Mouse (Mus musculus) thymus, adult 2 months (tissue): ENCODE measurements around the gene Stk4. TPM values are rescaled to one million over a fixed set of nuclear protein-coding genes. Genes with fewer than 3 reads are reported as not detected.

Source experiments
- DNase-seq: peaks from one replicate; pipeline ENCODE4 v3.0.0; 2021
- H3K27ac ChIP-seq: fragments of 200-500 bp; 2 replicates; pipeline ENCODE4 v1.5.1; 2012; ENCODE audit warnings: low read length, control low read depth; ENCODE audit not compliant: control insufficient read depth, insufficient read depth
- H3K27me3 ChIP-seq: fragments of 200-500 bp; 2 replicates; pipeline ENCODE4 v1.6.1; 2012; ENCODE audit warnings: mild to moderate bottlenecking, low read length, moderate library complexity, mixed read lengths; ENCODE audit not compliant: control insufficient read depth, insufficient read depth
- H3K36me3 ChIP-seq: fragments of 200-500 bp; 2 replicates; pipeline ENCODE4 v1.6.1; 2012; ENCODE audit warnings: mild to moderate bottlenecking, low read length, moderate library complexity; ENCODE audit not compliant: control insufficient read depth, insufficient read depth
- H3K4me1 ChIP-seq: fragments of 200-500 bp; replicated peaks from 2 replicates; pipeline ENCODE4 v1.6.1; 2012; ENCODE audit warnings: low read length; ENCODE audit not compliant: control insufficient read depth, insufficient read depth
- H3K4me3 ChIP-seq: fragments of 200-500 bp; 2 replicates; pipeline ENCODE4 v1.5.1; 2012; ENCODE audit warnings: mild to moderate bottlenecking, low read length, control low read depth, moderate library complexity; ENCODE audit not compliant: control insufficient read depth, insufficient read depth
- CTCF ChIP-seq: fragments of 200-500 bp; IDR thresholded peaks from 2 replicates; pipeline ENCODE4 v1.5.1; 2012; ENCODE audit warnings: mild to moderate bottlenecking, control low read depth, low read length, moderate library complexity, borderline replicate concordance; ENCODE audit not compliant: control insufficient read depth, poor library complexity, insufficient read depth; ENCODE audit errors: extremely low read depth
- POLR2A ChIP-seq: fragments of 200-500 bp; IDR thresholded peaks from 2 replicates; pipeline ENCODE4 v1.6.1; 2012; ENCODE audit warnings: mild to moderate bottlenecking, low read length, control low read depth, moderate library complexity; ENCODE audit not compliant: control insufficient read depth, poor library complexity, insufficient read depth; ENCODE audit errors: extremely low read depth
- WGBS: fragments of 180-500 bp; shearing (Covaris S2); methylation state at CpG from one replicate; pipeline ENCODE4 v1.1.7; 2018; 5-methylcytosine and 5-hydroxymethylcytosine counted together
- polyA plus RNA-seq: library from polyadenylated mRNA; depleted of rRNA; stranded (reverse); fragments of >200 nt; gene quantifications from 2 replicates; pipeline ENCODE4 v1.2.3, GENCODE M21; 2012

Stk4 gene
- polyA plus RNA-seq, 1 experiment: 90.1 TPM

- Histone ChIP-seq H3K36me3 (peaks cover 78% of the 10 kb centered on the region), H3K27ac (no peak overlapping the region), H3K27me3 (no peaks in the 10 kb centered on the region), H3K4me3 (no peak overlapping the region), H3K4me1 (no peaks in the 10 kb centered on the region)
- 93% methylated on average over 12 of the region's 12 CpGs for WGBS
- DNase-seq: no peak
- TF ChIP-seq POLR2A (no peak), CTCF (no peak)
Observed at GRCm38 (mm10) chr2:164128576-164129411, 58.7 kb downstream of the Stk4 start.

GRCm38 (mm10) chr2:164131586-164131985 is 61.5 kb downstream of the Stk4 start:
- H3K27me3 ChIP-seq: no peaks in the 10 kb centered on the region
- no peaks in the 10 kb centered on the region for H3K4me1 ChIP-seq
- no peak overlapping the region for H3K4me3 ChIP-seq
- H3K36me3 ChIP-seq: peaks cover 74% of the 10 kb centered on the region
- DNase-seq: no peak
- no peak for TF ChIP-seq POLR2A
- no peak for TF ChIP-seq CTCF
- WGBS: 100% methylated on average over 1 of the region's 1 CpGs
- no peak overlapping the region for H3K27ac ChIP-seq

GRCm38 (mm10) chr2:164134563-164134962 is 64.4 kb downstream of the Stk4 start:
- Histone ChIP-seq H3K36me3 (peaks cover 70% of the 10 kb centered on the region), H3K27ac (no peak overlapping the region), H3K4me1 (no peaks in the 10 kb centered on the region), H3K4me3 (no peak overlapping the region), H3K27me3 (no peaks in the 10 kb centered on the region)
- no peak for DNase-seq
- TF ChIP-seq POLR2A (no peak), CTCF (no peak)
- 83% methylated on average over 6 of the region's 6 CpGs for whole genome bisulfite sequencing

- WGBS: 91% methylated on average over 1 of the region's 1 CpGs
- Histone ChIP-seq H3K27ac (no peak overlapping the region), H3K4me1 (no peaks in the 10 kb centered on the region), H3K27me3 (no peaks in the 10 kb centered on the region), H3K4me3 (no peak overlapping the region), H3K36me3 (peaks cover 71% of the 10 kb centered on the region)
- no peak for TF ChIP-seq POLR2A
- TF ChIP-seq CTCF: no peak
- DNase-seq: no peak
Observed at GRCm38 (mm10) chr2:164135367-164135766, 65.2 kb downstream of the Stk4 start.

- Histone ChIP-seq H3K4me3 (no peak overlapping the region), H3K27ac (no peak overlapping the region), H3K4me1 (no peaks in the 10 kb centered on the region), H3K36me3 (peaks cover 65% of the 10 kb centered on the region), H3K27me3 (no peaks in the 10 kb centered on the region)
- no peak for DNase-seq
- 74% methylated on average over 2 of the region's 2 CpGs for WGBS
- TF ChIP-seq POLR2A (no peak), CTCF (no peak)
Observed at GRCm38 (mm10) chr2:164136393-164136792, 66.3 kb downstream of the Stk4 start.

GRCm38 (mm10) chr2:164137754-164138153 is 67.6 kb downstream of the Stk4 start:
- Histone ChIP-seq H3K27me3 (no peaks in the 10 kb centered on the region), H3K27ac (no peak overlapping the region), H3K4me1 (no peaks in the 10 kb centered on the region), H3K36me3 (peaks cover 69% of the 10 kb centered on the region), H3K4me3 (no peak overlapping the region)
- 98% methylated on average over 6 of the region's 6 CpGs for WGBS
- no peak for DNase-seq
- no peak for TF ChIP-seq POLR2A
- no peak for TF ChIP-seq CTCF
